Mouse (Mus musculus) hindbrain, embryonic 16.5 days (tissue): ENCODE results near the gene Me3. TPM values are rescaled to one million over a fixed set of nuclear protein-coding genes. Genes with fewer than 3 reads are reported as not detected.

ENCODE experiments used
- ATAC-seq: fragments of 200-750 bp; cut with Nextera tagmentation; 2 replicates; pipeline ENCODE4 v1.8.0; 2017; ENCODE audit warnings: moderate TSS enrichment, moderate library complexity
- H3K27ac ChIP-seq: fragments of 300-500 bp; sonication (generic); 2 replicates; pipeline ENCODE4 v1.5.1; 2014; ENCODE audit warnings: low read depth, mild to moderate bottlenecking, control low read depth, low read length, moderate library complexity
- H3K27me3 ChIP-seq: fragments of 300-500 bp; sonication (generic); replicated peaks from 2 replicates; pipeline ENCODE4 v1.6.1; 2014; ENCODE audit warnings: low read length; ENCODE audit not compliant: control insufficient read depth, insufficient read depth
- H3K36me3 ChIP-seq: fragments of 300-500 bp; sonication (generic); 2 replicates; pipeline ENCODE4 v1.6.1; 2014; ENCODE audit warnings: mild to moderate bottlenecking, low read length, moderate library complexity, mixed read lengths; ENCODE audit not compliant: control insufficient read depth, insufficient read depth
- H3K4me1 ChIP-seq: fragments of 300-500 bp; sonication (generic); 2 replicates; pipeline ENCODE4 v1.6.1; 2014; ENCODE audit warnings: low read depth, low read length; ENCODE audit not compliant: control insufficient read depth, insufficient read depth
- H3K4me2 ChIP-seq: fragments of 300-500 bp; sonication (generic); 2 replicates; pipeline ENCODE4 v1.6.1; 2014; ENCODE audit warnings: mild to moderate bottlenecking, low read length, control low read depth, moderate library complexity
- H3K4me3 ChIP-seq: fragments of 300-500 bp; sonication (generic); 2 replicates; pipeline ENCODE4 v1.5.1; 2014; ENCODE audit warnings: mild to moderate bottlenecking, low read length, control low read depth, moderate library complexity
- H3K9ac ChIP-seq: fragments of 300-500 bp; sonication (generic); 2 replicates; pipeline ENCODE4 v1.6.1; 2014; ENCODE audit warnings: low read depth, mild to moderate bottlenecking, control low read depth, low read length, moderate library complexity
- H3K9me3 ChIP-seq: fragments of 300-500 bp; sonication (generic); 2 replicates; pipeline ENCODE4 v1.6.1; 2014; ENCODE audit warnings: mild to moderate bottlenecking, low read length, moderate library complexity; ENCODE audit not compliant: control insufficient read depth
- WGBS: fragments of 180-500 bp; shearing (Covaris S2); extraction: QIAGEN DNeasy Blood & Tissue Kit; methylation state at CpG from one replicate; pipeline ENCODE4 v1.1.7; 2014; 5-methylcytosine and 5-hydroxymethylcytosine counted together
- polyA plus RNA-seq: library from polyadenylated mRNA; unstranded; fragments of >200 nt; fragmentation: Nextera tagmentation; extraction: Ambion mirVana; gene quantifications from 2 replicates; pipeline ENCODE4 v1.2.1, GENCODE M21; 2015

Gene Me3
- polyA plus RNA-seq, 1 experiment from 2014 or later: 23.1 TPM

GRCm38 (mm10) chr7:89647864-89648263, 15.7 kb downstream of the Me3 start:
- ATAC-seq: no peak
- no peaks in the 10 kb centered on the region for H3K9me3 ChIP-seq
- H3K36me3 ChIP-seq: no peaks in the 10 kb centered on the region
- H3K4me2 ChIP-seq: no peak overlapping the region
- no peaks in the 10 kb centered on the region for H3K27me3 ChIP-seq
- no peak overlapping the region for H3K4me3 ChIP-seq
- H3K4me1 ChIP-seq: no peaks in the 10 kb centered on the region
- no peak overlapping the region for H3K9ac ChIP-seq
- no peak overlapping the region for H3K27ac ChIP-seq

DNA sequence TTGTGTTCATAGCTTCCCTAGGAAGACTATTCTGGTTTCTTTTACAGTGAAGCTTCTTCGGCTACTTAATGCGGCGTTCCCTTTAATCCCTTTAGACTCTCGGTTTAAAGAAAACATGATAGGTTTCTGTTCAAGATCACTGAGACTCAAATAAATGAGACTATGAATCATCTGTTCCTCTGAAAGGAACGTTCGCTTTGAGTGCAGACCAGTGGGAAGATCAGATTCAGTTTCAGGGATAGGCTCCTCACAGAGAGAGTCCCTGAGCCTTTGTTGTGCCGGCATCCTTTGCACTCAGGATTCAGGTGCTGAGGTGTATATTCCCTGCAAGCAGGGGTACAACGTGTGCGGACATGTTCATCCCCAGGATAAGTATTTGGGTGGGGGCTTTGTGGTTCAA, 25.0 kb downstream of the Me3 start:
- no peaks in the 10 kb centered on the region for H3K36me3 ChIP-seq
- no peak overlapping the region for H3K9ac ChIP-seq
- no peak for ATAC-seq
- H3K4me3 ChIP-seq: no peak overlapping the region
- no peaks in the 10 kb centered on the region for H3K27me3 ChIP-seq
- H3K27ac ChIP-seq: no peak overlapping the region
- 60% methylated on average over 9 of the region's 9 CpGs for WGBS
- H3K9me3 ChIP-seq: no peaks in the 10 kb centered on the region
- no peak overlapping the region for H3K4me2 ChIP-seq
- H3K4me1 ChIP-seq: no peaks in the 10 kb centered on the region

DNA sequence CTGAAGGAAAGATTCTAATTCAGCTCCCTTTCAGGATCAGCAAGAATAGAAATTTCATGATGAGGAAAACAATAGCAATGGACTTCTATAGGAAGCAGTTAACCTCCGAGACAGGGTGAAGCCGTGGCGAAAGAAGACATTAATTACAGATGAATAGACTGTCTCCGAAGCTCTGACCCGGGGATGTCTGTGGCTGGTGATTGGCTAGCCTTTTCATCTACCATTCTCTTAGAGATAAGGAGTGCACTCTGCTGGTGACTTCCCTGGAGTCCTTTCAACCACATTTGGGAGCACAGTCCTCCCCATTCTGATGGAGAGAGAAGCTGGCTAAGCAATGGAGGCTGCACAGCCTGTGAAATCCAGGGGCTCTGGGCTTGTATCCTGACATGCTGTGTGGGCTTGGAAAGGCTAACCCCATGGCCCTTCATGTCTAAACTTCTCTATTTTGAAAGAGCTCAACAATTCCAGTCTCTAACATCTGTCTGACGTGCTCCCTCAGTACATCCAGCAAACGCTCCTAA, 25.6 kb downstream of the Me3 start:
- no peak overlapping the region for H3K9ac ChIP-seq
- H3K4me2 ChIP-seq: no peak overlapping the region
- ATAC-seq: no peak
- no peaks in the 10 kb centered on the region for H3K27me3 ChIP-seq
- H3K9me3 ChIP-seq: no peaks in the 10 kb centered on the region
- no peaks in the 10 kb centered on the region for H3K4me1 ChIP-seq
- no peak overlapping the region for H3K4me3 ChIP-seq
- H3K27ac ChIP-seq: no peak overlapping the region
- WGBS: 34% methylated on average over 7 of the region's 7 CpGs
- no peaks in the 10 kb centered on the region for H3K36me3 ChIP-seq

DNA sequence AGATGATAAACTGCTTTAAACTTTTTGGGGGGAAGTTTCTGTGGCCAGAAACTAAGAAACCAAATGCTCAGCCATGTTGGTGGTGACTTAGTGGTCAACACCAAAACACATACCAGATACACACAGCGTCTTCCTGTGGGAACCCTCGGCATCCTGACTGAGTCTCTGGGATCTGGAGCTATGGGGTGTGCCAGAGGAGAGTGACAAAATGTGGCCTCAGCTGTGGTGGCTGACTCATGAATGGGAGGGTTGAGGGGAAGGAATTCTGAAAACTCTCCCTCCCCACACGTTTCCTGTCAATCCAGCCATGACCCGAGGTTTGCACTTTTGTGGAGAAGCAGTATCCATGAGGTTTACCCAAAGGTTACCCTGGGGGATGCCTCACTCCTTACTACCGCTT, 32.0 kb downstream of the Me3 start:
- H3K4me3 ChIP-seq: no peak overlapping the region
- no peak overlapping the region for H3K4me2 ChIP-seq
- H3K4me1 ChIP-seq: no peaks in the 10 kb centered on the region
- ATAC-seq: no peak
- no peaks in the 10 kb centered on the region for H3K27me3 ChIP-seq
- H3K27ac ChIP-seq: no peak overlapping the region
- no peaks in the 10 kb centered on the region for H3K9me3 ChIP-seq
- H3K36me3 ChIP-seq: no peaks in the 10 kb centered on the region
- WGBS: 87% methylated on average over 5 of the region's 5 CpGs
- H3K9ac ChIP-seq: no peak overlapping the region

DNA sequence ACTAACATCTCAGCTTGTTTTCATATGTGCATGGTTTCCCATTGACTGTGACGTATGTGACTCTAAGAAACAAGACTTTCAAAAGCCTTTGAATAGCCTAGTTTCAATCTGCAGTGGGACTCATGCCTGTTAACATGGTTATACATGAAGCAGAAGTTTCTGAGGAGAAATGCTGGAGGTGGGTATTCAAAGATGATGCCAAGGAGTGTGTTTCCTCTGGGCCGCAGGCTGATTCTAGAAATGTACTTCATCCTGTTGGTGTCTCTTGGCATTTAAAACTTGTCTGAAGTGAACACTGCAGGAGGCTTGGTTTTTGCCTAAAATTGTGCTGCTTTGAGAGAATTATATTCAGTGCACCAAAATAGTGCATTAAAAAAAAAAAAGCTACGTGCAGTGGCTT, 34.2 kb downstream of the Me3 start:
- Histone ChIP-seq H3K9ac (no peak overlapping the region), H3K36me3 (no peaks in the 10 kb centered on the region), H3K4me3 (no peak overlapping the region), H3K27ac (no peak overlapping the region), H3K4me2 (no peak overlapping the region), H3K4me1 (no peaks in the 10 kb centered on the region), H3K9me3 (no peaks in the 10 kb centered on the region), H3K27me3 (no peaks in the 10 kb centered on the region)
- WGBS: 80% methylated on average over 3 of the region's 3 CpGs
- no peak for ATAC-seq

DNA sequence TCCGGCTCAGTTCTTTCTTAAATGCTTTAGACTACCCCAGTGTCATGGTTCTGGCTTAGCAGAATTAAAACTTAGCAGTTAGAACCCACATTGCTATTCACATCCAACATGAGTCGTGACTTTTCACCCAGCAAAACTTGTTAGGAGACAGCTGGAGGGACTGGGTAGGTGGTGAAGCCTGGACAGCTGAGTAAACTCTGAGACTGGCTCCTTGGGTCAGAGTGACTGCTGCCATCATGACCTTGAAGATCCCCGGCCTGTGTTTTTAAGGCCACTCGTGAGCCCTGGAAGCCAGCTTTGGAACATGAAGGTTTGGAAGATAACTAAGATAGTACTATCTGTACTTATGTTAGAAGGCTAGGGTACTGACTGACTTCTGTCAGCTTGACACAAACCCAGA, 35.4 kb downstream of the Me3 start:
- Histone ChIP-seq H3K36me3 (no peaks in the 10 kb centered on the region), H3K4me1 (no peaks in the 10 kb centered on the region), H3K27ac (no peak overlapping the region), H3K9me3 (no peaks in the 10 kb centered on the region), H3K27me3 (no peaks in the 10 kb centered on the region), H3K4me2 (no peak overlapping the region), H3K9ac (no peak overlapping the region), H3K4me3 (no peak overlapping the region)
- no peak for ATAC-seq
- 89% methylated on average over 4 of the region's 4 CpGs for WGBS

DNA sequence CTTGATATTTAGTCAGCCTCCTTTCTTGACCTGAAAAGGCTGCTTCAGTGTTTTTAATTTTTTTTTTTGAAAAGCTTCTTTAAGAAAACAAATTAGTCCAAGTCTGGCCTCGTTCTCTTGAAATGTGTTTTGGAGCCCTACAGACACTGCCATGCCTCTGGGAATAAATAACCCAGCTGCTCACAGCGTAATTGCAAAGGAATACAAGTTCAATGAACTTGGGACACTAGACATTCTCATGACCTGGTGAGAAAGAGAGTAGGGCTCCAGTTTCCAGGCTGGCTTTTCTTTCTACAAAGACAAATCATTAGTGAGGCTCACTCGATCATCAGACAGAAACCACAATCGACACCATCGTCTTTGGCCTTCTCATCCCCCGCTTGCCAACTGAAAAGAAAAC, 37.3 kb downstream of the Me3 start:
- Histone ChIP-seq H3K27me3 (no peaks in the 10 kb centered on the region), H3K9ac (no peak overlapping the region), H3K27ac (no peak overlapping the region), H3K4me2 (no peak overlapping the region), H3K4me3 (no peak overlapping the region), H3K36me3 (no peaks in the 10 kb centered on the region), H3K4me1 (no peaks in the 10 kb centered on the region), H3K9me3 (no peaks in the 10 kb centered on the region)
- ATAC-seq: no peak
- 67% methylated on average over 6 of the region's 6 CpGs for WGBS

- 94% methylated on average over 6 of the region's 6 CpGs for WGBS
- no peak for ATAC-seq
Observed at GRCm38 (mm10) chr7:89671104-89671831, 39.1 kb downstream of the Me3 start.

GRCm38 (mm10) chr7:89676176-89676575, 44.0 kb downstream of the Me3 start:
- no peaks in the 10 kb centered on the region for H3K36me3 ChIP-seq
- no peaks in the 10 kb centered on the region for H3K9me3 ChIP-seq
- no peak overlapping the region for H3K4me3 ChIP-seq
- H3K27ac ChIP-seq: no peak overlapping the region
- no peak for ATAC-seq
- no peak overlapping the region for H3K9ac ChIP-seq
- H3K4me2 ChIP-seq: no peak overlapping the region
- no peaks in the 10 kb centered on the region for H3K4me1 ChIP-seq
- H3K27me3 ChIP-seq: no peaks in the 10 kb centered on the region

More at GRCm38 (mm10) chr7:89671104-89671831, 39.1 kb downstream of the Me3 start:
- Histone ChIP-seq H3K4me2 (no peak overlapping the region), H3K36me3 (no peaks in the 10 kb centered on the region), H3K4me1 (no peaks in the 10 kb centered on the region), H3K27ac (no peak overlapping the region), H3K4me3 (no peak overlapping the region), H3K9ac (no peak overlapping the region), H3K27me3 (no peaks in the 10 kb centered on the region), H3K9me3 (no peaks in the 10 kb centered on the region)
